Mouse (Mus musculus) bone marrow macrophage, adult 2 months (primary cell): ENCODE measurements around the gene Sugct.

Experiments used
- CTCF ChIP-seq: IDR thresholded peaks from 2 replicates; pipeline ENCODE4 v1.5.1; 2012; ENCODE audit warnings: low read depth, mild to moderate bottlenecking, low read length, moderate library complexity
- POLR2A ChIP-seq: IDR thresholded peaks from 2 replicates; pipeline ENCODE4 v1.6.1; 2012; ENCODE audit warnings: mild to moderate bottlenecking, low read depth, low read length, borderline replicate concordance

DNA sequence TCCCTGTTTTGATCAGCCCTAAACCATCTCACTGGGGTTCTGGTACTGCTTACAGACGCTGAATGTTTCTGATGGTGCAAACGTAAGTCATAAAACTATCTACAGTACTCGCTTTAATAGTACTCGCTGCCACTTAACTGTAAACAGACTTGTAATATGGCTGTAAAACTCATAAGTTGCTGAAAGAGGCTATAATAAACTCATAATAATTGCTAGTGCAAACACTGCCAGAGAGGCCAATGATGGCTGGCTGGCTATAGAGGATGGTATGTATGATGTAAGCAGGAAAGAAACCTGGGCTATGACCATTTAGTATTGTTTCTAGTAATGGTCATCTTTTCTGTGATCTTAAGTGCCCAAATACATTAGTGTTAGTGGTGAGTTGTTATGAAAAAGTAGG, 873.6 kb downstream of the Sugct start:
- TF ChIP-seq POLR2A, result no peak
- no peak for TF ChIP-seq CTCF
